Mouse (Mus musculus) liver, embryonic 13.5 days (tissue): ENCODE measurements around the gene Ank3. TPM values are rescaled to one million over a fixed set of nuclear protein-coding genes. Genes with fewer than 3 reads are reported as not detected.

Experiments
- ATAC-seq: fragments of 200-750 bp; cut with Nextera tagmentation; 2 replicates; pipeline ENCODE4 v1.8.0; 2017; ENCODE audit warnings: low read depth, mild to moderate bottlenecking, moderate number of reproducible peaks, moderate library complexity
- DNase-seq: peaks from one replicate; pipeline ENCODE4 v3.0.0; 2022
- H3K27ac ChIP-seq: fragments of 300-500 bp; sonication (generic); 2 replicates; pipeline ENCODE4 v1.5.1; 2015; ENCODE audit warnings: moderate library complexity, mild to moderate bottlenecking, inconsistent platforms
- H3K27me3 ChIP-seq: fragments of 300-500 bp; sonication (generic); 2 replicates; pipeline ENCODE4 v1.6.1; 2015; ENCODE audit warnings: mild to moderate bottlenecking, inconsistent platforms
- H3K36me3 ChIP-seq: fragments of 300-500 bp; sonication (generic); 2 replicates; pipeline ENCODE4 v1.6.1; 2015; ENCODE audit warnings: mild to moderate bottlenecking, inconsistent platforms
- H3K4me1 ChIP-seq: fragments of 300-500 bp; sonication (generic); replicated peaks from 2 replicates; pipeline ENCODE4 v1.6.1; 2015; ENCODE audit warnings: inconsistent platforms
- H3K4me2 ChIP-seq: fragments of 300-500 bp; sonication (generic); 2 replicates; pipeline ENCODE4 v1.6.1; 2015; ENCODE audit warnings: inconsistent platforms, mild to moderate bottlenecking, moderate library complexity
- H3K4me3 ChIP-seq: fragments of 300-500 bp; sonication (generic); replicated peaks from 2 replicates; pipeline ENCODE4 v1.5.1; 2015; ENCODE audit warnings: mild to moderate bottlenecking, inconsistent platforms
- H3K9ac ChIP-seq: fragments of 300-500 bp; sonication (generic); 2 replicates; pipeline ENCODE4 v1.6.1; 2015; ENCODE audit warnings: mild to moderate bottlenecking, inconsistent platforms
- H3K9me3 ChIP-seq: fragments of 300-500 bp; sonication (generic); replicated peaks from 2 replicates; pipeline ENCODE4 v1.6.1; 2016; ENCODE audit warnings: inconsistent platforms
- WGBS: fragments of 180-500 bp; shearing (Covaris S2); methylation state at CpG from one replicate; pipeline ENCODE4 v1.1.7; 2015; ENCODE audit not compliant: insufficient replicate concordance; 5-methylcytosine and 5-hydroxymethylcytosine counted together
- polyA plus RNA-seq: library from polyadenylated mRNA; unstranded; fragments of >200 nt; fragmentation: Nextera tagmentation; extraction: Ambion mirVana; gene quantifications from 2 replicates; pipeline ENCODE4 v1.2.1, GENCODE M21; 2015

The Ank3 gene
- polyA plus RNA-seq, 1 experiment from 2014 or later = 5.6 TPM

GRCm38 (mm10) chr10:69916205-69916604, 517.6 kb downstream of the Ank3 start:
- Histone ChIP-seq H3K9ac (no peak overlapping the region), H3K9me3 (no peaks in the 10 kb centered on the region), H3K27me3 (peaks cover 21% of the 10 kb centered on the region), H3K27ac (peak overlapping the region; percentile 1; the same call in 1 of the 2 replicates), H3K36me3 (no peaks in the 10 kb centered on the region), H3K4me2 (no peak overlapping the region), H3K4me1 (peaks cover 12% of the 10 kb centered on the region), H3K4me3 (no peak overlapping the region)
- 72% methylated on average over 4 of the region's 4 CpGs for WGBS
- ATAC-seq = no peak
- no peak for DNase-seq

- no peak overlapping the region for H3K4me2 ChIP-seq
- peaks cover 6% of the 10 kb centered on the region for H3K4me1 ChIP-seq
- no peak overlapping the region for H3K4me3 ChIP-seq
- no peaks in the 10 kb centered on the region for H3K36me3 ChIP-seq
- no peaks in the 10 kb centered on the region for H3K9me3 ChIP-seq
- ATAC-seq = peak; percentile 53
- WGBS = 51% methylated on average over 10 of the region's 10 CpGs
- no peak for DNase-seq
- H3K9ac ChIP-seq = no peak overlapping the region
- H3K27me3 ChIP-seq = peaks cover 26% of the 10 kb centered on the region
- H3K27ac ChIP-seq = peak overlapping the region; percentile 1; the same call in 1 of the 2 replicates
Observed at GRCm38 (mm10) chr10:69916689-69917435, 518.3 kb downstream of the Ank3 start.

- Histone ChIP-seq H3K27ac (no peak overlapping the region), H3K4me3 (no peak overlapping the region), H3K4me2 (no peak overlapping the region), H3K9me3 (no peaks in the 10 kb centered on the region), H3K4me1 (no peaks in the 10 kb centered on the region; the same call in none of the 2 replicates), H3K27me3 (peaks cover 35% of the 10 kb centered on the region), H3K36me3 (no peaks in the 10 kb centered on the region), H3K9ac (no peak overlapping the region)
- DNase-seq (no peak), ATAC-seq (no peak)
- 72% methylated on average over 5 of the region's 5 CpGs for WGBS
Observed at GRCm38 (mm10) chr10:69917711-69918110, 519.1 kb downstream of the Ank3 start.

- Histone ChIP-seq H3K4me1 (peaks cover 6% of the 10 kb centered on the region), H3K27me3 (peaks cover 39% of the 10 kb centered on the region), H3K9me3 (no peaks in the 10 kb centered on the region), H3K4me3 (no peak overlapping the region), H3K36me3 (no peaks in the 10 kb centered on the region), H3K4me2 (no peak overlapping the region), H3K27ac (no peak overlapping the region), H3K9ac (no peak overlapping the region)
- DNase-seq = no peak
- WGBS = 73% methylated on average over 6 of the region's 6 CpGs
- no peak for ATAC-seq
Observed at GRCm38 (mm10) chr10:69918461-69919151, 520.0 kb downstream of the Ank3 start.

- WGBS = 64% methylated on average over 5 of the region's 5 CpGs
- Histone ChIP-seq H3K27me3 (peaks cover 39% of the 10 kb centered on the region), H3K27ac (no peak overlapping the region), H3K4me1 (peaks cover 11% of the 10 kb centered on the region), H3K9me3 (no peaks in the 10 kb centered on the region), H3K9ac (no peak overlapping the region), H3K36me3 (no peaks in the 10 kb centered on the region), H3K4me2 (no peak overlapping the region), H3K4me3 (no peak overlapping the region)
- ATAC-seq (no peak), DNase-seq (no peak)
Observed at GRCm38 (mm10) chr10:69919152-69919492, 520.5 kb downstream of the Ank3 start.

- H3K4me3 ChIP-seq = no peak overlapping the region
- DNase-seq = no peak
- 72% methylated on average over 7 of the region's 7 CpGs for WGBS
- H3K9ac ChIP-seq = no peak overlapping the region
- H3K27me3 ChIP-seq = peaks cover 39% of the 10 kb centered on the region
- H3K9me3 ChIP-seq = no peaks in the 10 kb centered on the region
- H3K4me1 ChIP-seq = peaks cover 17% of the 10 kb centered on the region
- H3K4me2 ChIP-seq = no peak overlapping the region
- no peak for ATAC-seq
- H3K27ac ChIP-seq = no peak overlapping the region
- H3K36me3 ChIP-seq = no peaks in the 10 kb centered on the region
Observed at GRCm38 (mm10) chr10:69919746-69920145, 521.2 kb downstream of the Ank3 start.

GRCm38 (mm10) chr10:69922076-69922475, 523.5 kb downstream of the Ank3 start:
- no peak for ATAC-seq
- H3K36me3 ChIP-seq = no peaks in the 10 kb centered on the region
- peaks cover 50% of the 10 kb centered on the region for H3K27me3 ChIP-seq
- H3K27ac ChIP-seq = no peak overlapping the region
- no peak overlapping the region for H3K4me3 ChIP-seq
- H3K9me3 ChIP-seq = no peaks in the 10 kb centered on the region
- H3K9ac ChIP-seq = no peak overlapping the region
- peaks cover 36% of the 10 kb centered on the region for H3K4me1 ChIP-seq
- 66% methylated on average over 5 of the region's 5 CpGs for WGBS
- no peak for DNase-seq
- no peak overlapping the region for H3K4me2 ChIP-seq

- Histone ChIP-seq H3K36me3 (no peaks in the 10 kb centered on the region), H3K9me3 (no peaks in the 10 kb centered on the region), H3K4me3 (peak overlapping the region; percentile 55), H3K4me2 (peak overlapping the region; percentile 83), H3K4me1 (peaks cover 42% of the 10 kb centered on the region), H3K27ac (peak overlapping the region; percentile 76), H3K9ac (peak overlapping the region; percentile 71), H3K27me3 (peaks cover 64% of the 10 kb centered on the region)
- ATAC-seq (no peak), DNase-seq (no peak)
- WGBS = 24% methylated on average over 8 of the region's 8 CpGs
Observed at GRCm38 (mm10) chr10:69923801-69924200, 525.2 kb downstream of the Ank3 start.

GRCm38 (mm10) chr10:69924321-69924720, 525.7 kb downstream of the Ank3 start:
- H3K27me3 ChIP-seq = peaks cover 64% of the 10 kb centered on the region
- H3K4me2 ChIP-seq = peak overlapping the region; percentile 83
- peaks cover 42% of the 10 kb centered on the region for H3K4me1 ChIP-seq
- H3K9ac ChIP-seq = peak overlapping the region; percentile 71
- no peaks in the 10 kb centered on the region for H3K36me3 ChIP-seq
- DNase-seq = peak; percentile 74
- peak overlapping the region; percentile 55 for H3K4me3 ChIP-seq
- 7% methylated on average over 11 of the region's 11 CpGs for WGBS
- no peaks in the 10 kb centered on the region for H3K9me3 ChIP-seq
- H3K27ac ChIP-seq = peak overlapping the region; percentile 76
- ATAC-seq = peak; percentile 94

GRCm38 (mm10) chr10:69924845-69925244, 526.3 kb downstream of the Ank3 start:
- ATAC-seq (peak; percentile 63), DNase-seq (no peak)
- Histone ChIP-seq H3K9me3 (no peaks in the 10 kb centered on the region), H3K36me3 (no peaks in the 10 kb centered on the region), H3K4me2 (peak overlapping the region; percentile 83), H3K27ac (peak overlapping the region; percentile 79), H3K4me1 (peaks cover 42% of the 10 kb centered on the region), H3K9ac (peak overlapping the region; percentile 71), H3K27me3 (peaks cover 61% of the 10 kb centered on the region), H3K4me3 (peak overlapping the region; percentile 55)
- WGBS = 5% methylated on average over 14 of the region's 14 CpGs

- peaks cover 58% of the 10 kb centered on the region for H3K27me3 ChIP-seq
Observed at GRCm38 (mm10) chr10:69925285-69926157, 526.9 kb downstream of the Ank3 start.

More at GRCm38 (mm10) chr10:69925285-69926157, 526.9 kb downstream of the Ank3 start:
- Histone ChIP-seq H3K4me3 (peak overlapping the region; percentile 55), H3K36me3 (no peaks in the 10 kb centered on the region), H3K27ac (peak overlapping the region; percentile 79), H3K4me1 (peaks cover 42% of the 10 kb centered on the region), H3K9ac (peak overlapping the region; percentile 71), H3K4me2 (peak overlapping the region; percentile 83), H3K9me3 (no peaks in the 10 kb centered on the region)
- DNase-seq (no peak), ATAC-seq (peak; percentile 28)
- 4% methylated on average over 19 of the region's 19 CpGs for WGBS
